Mouse (Mus musculus) stomach, embryonic 15.5 days (tissue): ENCODE data around the gene Gm20897. TPM values are rescaled to one million over a fixed set of nuclear protein-coding genes. Genes with fewer than 3 reads are reported as not detected.
"Not testable (repeated sequence)": the region's sequence is repeated elsewhere in the genome, so short reads cannot be mapped to it uniquely, and the experiment has no call there.

Experiments used
- ATAC-seq: fragments of 200-750 bp; cut with Nextera tagmentation; 2 replicates; pipeline ENCODE4 v1.8.0; 2017; ENCODE audit warnings: low read depth, moderate number of reproducible peaks, moderate TSS enrichment; ENCODE audit not compliant: insufficient read depth, low FRiP score
- H3K27ac ChIP-seq: fragments of 300-500 bp; sonication (generic); 2 replicates; pipeline ENCODE4 v1.5.1; 2015; ENCODE audit warnings: mild to moderate bottlenecking, inconsistent platforms
- H3K27me3 ChIP-seq: fragments of 300-500 bp; sonication (generic); replicated peaks from 2 replicates; pipeline ENCODE4 v1.6.1; 2015; ENCODE audit warnings: inconsistent platforms
- H3K36me3 ChIP-seq: fragments of 300-500 bp; sonication (generic); 2 replicates; pipeline ENCODE4 v1.6.1; 2015; ENCODE audit warnings: inconsistent platforms
- H3K4me1 ChIP-seq: fragments of 300-500 bp; sonication (generic); 2 replicates; pipeline ENCODE4 v1.6.1; 2015; ENCODE audit warnings: inconsistent platforms
- H3K4me2 ChIP-seq: fragments of 300-500 bp; sonication (generic); 2 replicates; pipeline ENCODE4 v1.6.1; 2015; ENCODE audit warnings: mild to moderate bottlenecking, inconsistent platforms
- H3K4me3 ChIP-seq: fragments of 300-500 bp; sonication (generic); replicated peaks from 2 replicates; pipeline ENCODE4 v1.5.1; 2015; ENCODE audit warnings: inconsistent platforms
- H3K9ac ChIP-seq: fragments of 300-500 bp; sonication (generic); 2 replicates; pipeline ENCODE4 v1.6.1; 2015; ENCODE audit warnings: inconsistent platforms
- H3K9me3 ChIP-seq: fragments of 300-500 bp; sonication (generic); 2 replicates; pipeline ENCODE4 v1.6.1; 2016; ENCODE audit warnings: inconsistent platforms
- WGBS: fragments of 180-500 bp; shearing (Covaris S2); methylation state at CpG from one replicate; pipeline ENCODE4 v1.1.7; 2015; 5-methylcytosine and 5-hydroxymethylcytosine counted together
- polyA plus RNA-seq: library from polyadenylated mRNA; unstranded; fragments of >200 nt; fragmentation: Nextera tagmentation; extraction: Ambion mirVana; gene quantifications from 2 replicates; pipeline ENCODE4 v1.2.1, GENCODE M21; 2015

The Gm20897 gene
- polyA plus RNA-seq: not detected in 2 replicates

DNA sequence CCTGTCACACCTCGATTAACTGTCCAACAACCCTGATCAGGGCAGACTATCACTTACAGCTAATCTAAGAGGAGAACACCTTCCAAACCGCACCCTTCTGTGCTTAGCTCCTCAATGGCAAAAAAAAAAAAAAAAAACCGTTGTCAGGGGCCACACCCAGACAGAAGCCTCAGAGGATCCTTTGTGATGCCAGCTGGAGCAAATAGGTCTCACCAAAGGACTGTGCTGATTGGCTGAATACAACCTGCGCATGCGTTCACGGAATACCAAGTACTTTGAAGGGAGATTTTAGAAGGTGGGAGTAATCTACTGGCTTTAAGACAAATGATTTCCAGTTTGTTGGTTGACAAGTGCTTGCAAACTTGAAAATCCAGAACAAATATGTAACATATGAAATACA, at the start of gene Gm20897:
Gm20897 (minus strand) TSS at position 101 of the 400 bp plus-strand sequence.
- not testable (repeated sequence) for H3K9me3 ChIP-seq, H3K27me3 ChIP-seq, H3K4me2 ChIP-seq, ATAC-seq, H3K9ac ChIP-seq, H3K4me3 ChIP-seq, H3K36me3 ChIP-seq, H3K4me1 ChIP-seq, H3K27ac ChIP-seq
- 95% methylated on average over 3 of the region's 6 CpGs for WGBS

Other genes with a start within 250 kb of the Gm20897 start
- not detected in 2 replicates for gene Gm21732, start 73.5 kb upstream of the Gm20897 start, polyA plus RNA-seq